Mouse (Mus musculus) hindbrain, embryonic 13.5 days (tissue): ENCODE measurements around the gene Tnrc18. TPM values are rescaled to one million over a fixed set of nuclear protein-coding genes. Genes with fewer than 3 reads are reported as not detected.

Experiments
- ATAC-seq: fragments of 200-750 bp; cut with Nextera tagmentation; 2 replicates; pipeline ENCODE4 v1.8.0; 2017; ENCODE audit warnings: moderate TSS enrichment; ENCODE audit not compliant: low FRiP score
- H3K27ac ChIP-seq: fragments of 300-500 bp; sonication (generic); 2 replicates; pipeline ENCODE4 v1.5.1; 2015; ENCODE audit warnings: inconsistent platforms, mild to moderate bottlenecking, moderate library complexity
- H3K27me3 ChIP-seq: fragments of 300-500 bp; sonication (generic); 2 replicates; pipeline ENCODE4 v1.6.1; 2015; ENCODE audit warnings: mild to moderate bottlenecking, inconsistent platforms
- H3K36me3 ChIP-seq: fragments of 300-500 bp; sonication (generic); 2 replicates; pipeline ENCODE4 v1.6.1; 2015; ENCODE audit warnings: mild to moderate bottlenecking, inconsistent platforms
- H3K4me1 ChIP-seq: fragments of 300-500 bp; sonication (generic); replicated peaks from 2 replicates; pipeline ENCODE4 v1.6.1; 2015; ENCODE audit warnings: inconsistent platforms
- H3K4me2 ChIP-seq: fragments of 300-500 bp; sonication (generic); 2 replicates; pipeline ENCODE4 v1.6.1; 2015; ENCODE audit warnings: inconsistent platforms, mild to moderate bottlenecking, moderate library complexity
- H3K4me3 ChIP-seq: fragments of 300-500 bp; sonication (generic); 2 replicates; pipeline ENCODE4 v1.5.1; 2015; ENCODE audit warnings: mild to moderate bottlenecking, inconsistent platforms
- H3K9ac ChIP-seq: fragments of 300-500 bp; sonication (generic); 2 replicates; pipeline ENCODE4 v1.6.1; 2015; ENCODE audit warnings: mild to moderate bottlenecking, inconsistent platforms
- H3K9me3 ChIP-seq: fragments of 300-500 bp; sonication (generic); 2 replicates; pipeline ENCODE4 v1.6.1; 2016; ENCODE audit warnings: inconsistent platforms
- WGBS: fragments of 180-500 bp; shearing (Covaris S2); methylation state at CpG from one replicate; pipeline ENCODE4 v1.1.7; 2015; 5-methylcytosine and 5-hydroxymethylcytosine counted together
- polyA plus RNA-seq: library from polyadenylated mRNA; unstranded; fragments of >200 nt; fragmentation: Nextera tagmentation; extraction: Ambion mirVana; gene quantifications from 2 replicates; pipeline ENCODE4 v1.2.1, GENCODE M21; 2015

Gene Tnrc18
- polyA plus RNA-seq, 1 experiment from 2014 or later = 35.8 TPM

- no peaks in the 10 kb centered on the region; the same call in 1 of the 2 replicates for H3K36me3 ChIP-seq
- no peak overlapping the region for H3K4me3 ChIP-seq
- peak; percentile 43; the same call in 1 of the 2 replicates for ATAC-seq
- H3K27me3 ChIP-seq = no peaks in the 10 kb centered on the region
- H3K4me1 ChIP-seq = peaks cover 11% of the 10 kb centered on the region; the same call in 1 of the 2 replicates
- peak overlapping the region; percentile 52 for H3K27ac ChIP-seq
- WGBS = 63% methylated on average over 7 of the region's 7 CpGs
- H3K9ac ChIP-seq = no peak overlapping the region
- no peaks in the 10 kb centered on the region for H3K9me3 ChIP-seq
- H3K4me2 ChIP-seq = no peak overlapping the region
These were observed 139.3 kb downstream of the Tnrc18 start for GRCm38 (mm10) chr5:142678141-142678571.

Other genes with a start within 250 kb of the Tnrc18 start
- 34.1 and 34.8 TPM in 2 replicates for gene Mmd2, start 208.9 kb downstream of the Tnrc18 start, polyA plus RNA-seq
- 44.4 and 44.5 TPM in 2 replicates for gene Wipi2, start 190.0 kb downstream of the Tnrc18 start, polyA plus RNA-seq
- gene Slc29a4, start 125.2 kb downstream of the Tnrc18 start, polyA plus RNA-seq = 77.3 and 77.9 TPM in 2 replicates
- gene Fbxl18, start 77.8 kb upstream of the Tnrc18 start, polyA plus RNA-seq = 36.6 and 36.9 TPM in 2 replicates
- 17,657 and 17,716 TPM in 2 replicates for gene Actb, start 89.1 kb upstream of the Tnrc18 start, polyA plus RNA-seq
- 484 and 516 TPM in 2 replicates for gene Fscn1, start 142.7 kb upstream of the Tnrc18 start, polyA plus RNA-seq